Mouse (Mus musculus): ENCODE results near the gene Smg6. TPM values are rescaled to one million over a fixed set of nuclear protein-coding genes. Genes with fewer than 3 reads are reported as not detected.
A peak's percentile ranks its signal among the peaks of the same experiment; 100 is the strongest.
"Not testable (repeated sequence)": the region's sequence is repeated elsewhere in the genome, so short reads cannot be mapped to it uniquely, and the experiment has no call there.

The Smg6 gene
- polyA plus RNA-seq, 1 experiment from 2014 or later: 21.3 TPM

GRCm38 (mm10) chr11:75168590-75169361 lies 243.2 kb downstream of the Smg6 start:
- ATAC-seq (ENCODE audit: low FRiP score, low read depth): no peak
- Histone ChIP-seq H3K9me3 (no peaks in the 10 kb centered on the region), H3K4me2 (replicated peaks) (peak overlapping the region; percentile 89), H3K9ac (peak overlapping the region; percentile 60), H3K27me3 (replicated peaks) (peaks cover 96% of the 10 kb centered on the region), H3K4me3 (peak overlapping the region; percentile 52), H3K36me3 (peaks cover 4% of the 10 kb centered on the region; the same call in 1 of the 2 replicates), H3K4me1 (peaks cover 81% of the 10 kb centered on the region), H3K27ac (peak overlapping the region; percentile 20; the same call in 1 of the 2 replicates)
- 1% methylated on average over 79 of the region's 83 CpGs for WGBS

GRCm38 (mm10) chr11:75169405-75170080 lies 243.9 kb downstream of the Smg6 start, which contains the start of gene Hic1:
Hic1 (minus strand) TSS chr11:75169519.
- H3K4me1 ChIP-seq: peaks cover 85% of the 10 kb centered on the region
- ATAC-seq (ENCODE audit: low FRiP score, low read depth): no peak
- no peaks in the 10 kb centered on the region for H3K36me3 ChIP-seq
- peaks cover 88% of the 10 kb centered on the region for H3K27me3 ChIP-seq (replicated peaks)
- peak within 1 kb of the TSS; percentile 60 for H3K9ac ChIP-seq
- no peaks in the 10 kb centered on the region for H3K9me3 ChIP-seq
- 9% methylated on average over 23 of the region's 23 CpGs for WGBS
- peak within 1 kb of the TSS; percentile 52 for H3K4me3 ChIP-seq
- H3K4me2 ChIP-seq (replicated peaks): peak within 1 kb of the TSS; percentile 89
- H3K27ac ChIP-seq: peak within 1 kb of the TSS; percentile 20; the same call in 1 of the 2 replicates

- H3K4me2 ChIP-seq (replicated peaks): peak overlapping the region; percentile 89
- peaks cover 81% of the 10 kb centered on the region for H3K27me3 ChIP-seq (replicated peaks)
- H3K36me3 ChIP-seq: no peaks in the 10 kb centered on the region
- H3K27ac ChIP-seq: no peak overlapping the region
- H3K9ac ChIP-seq: peak overlapping the region; percentile 38; the same call in 1 of the 2 replicates
- ATAC-seq (ENCODE audit: low FRiP score, low read depth): peak; percentile 18
- under 1% methylated on average over 38 of the region's 38 CpGs for WGBS
- H3K9me3 ChIP-seq: no peaks in the 10 kb centered on the region
- peak overlapping the region; percentile 36 for H3K4me3 ChIP-seq
- peaks cover 83% of the 10 kb centered on the region for H3K4me1 ChIP-seq
These were observed 244.6 kb downstream of the Smg6 start for GRCm38 (mm10) chr11:75170136-75170751.

GRCm38 (mm10) chr11:75171186-75171865 lies 245.7 kb downstream of the Smg6 start:
- WGBS: 7% methylated on average over 17 of the region's 17 CpGs
- Histone ChIP-seq H3K4me2 (replicated peaks) (peak overlapping the region; percentile 85), H3K4me1 (peaks cover 72% of the 10 kb centered on the region)

GRCm38 (mm10) chr11:75172151-75173094 lies 246.8 kb downstream of the Smg6 start:
- no peak overlapping the region for H3K27ac ChIP-seq
- no peak for ATAC-seq (ENCODE audit: low FRiP score, low read depth)

More at GRCm38 (mm10) chr11:75171186-75171865, 245.7 kb downstream of the Smg6 start:
- Histone ChIP-seq H3K4me3 (no peak overlapping the region; the same call in 1 of the 2 replicates), H3K9ac (no peak overlapping the region), H3K36me3 (no peaks in the 10 kb centered on the region), H3K9me3 (no peaks in the 10 kb centered on the region), H3K27me3 (replicated peaks) (peaks cover 70% of the 10 kb centered on the region), H3K27ac (no peak overlapping the region)
- no peak for ATAC-seq (ENCODE audit: low FRiP score, low read depth)

GRCm38 (mm10) chr11:75173095-75173798 lies 247.6 kb downstream of the Smg6 start:
- WGBS: under 1% methylated on average over 66 of the region's 71 CpGs
- H3K27ac ChIP-seq: peak overlapping the region; percentile 62; the same call in 1 of the 2 replicates

More at GRCm38 (mm10) chr11:75172151-75173094, 246.8 kb downstream of the Smg6 start:
- Histone ChIP-seq H3K4me2 (replicated peaks) (peak overlapping the region; percentile 85), H3K36me3 (peaks cover 5% of the 10 kb centered on the region), H3K9me3 (no peaks in the 10 kb centered on the region), H3K4me1 (peaks cover 64% of the 10 kb centered on the region), H3K9ac (peak overlapping the region; percentile 56), H3K4me3 (peak overlapping the region; percentile 68), H3K27me3 (replicated peaks) (peaks cover 59% of the 10 kb centered on the region)
- under 1% methylated on average over 75 of the region's 75 CpGs for WGBS

GRCm38 (mm10) chr11:75173799-75174165 lies 248.2 kb downstream of the Smg6 start:
- 0 out of 2 replicates have a peak overlapping the region, but pooled peaks have one; percentile 62 for H3K27ac ChIP-seq
- peak overlapping the region; percentile 68 for H3K4me3 ChIP-seq
- H3K9ac ChIP-seq: peak overlapping the region; percentile 56
- H3K4me1 ChIP-seq: peaks cover 58% of the 10 kb centered on the region
- H3K9me3 ChIP-seq: no peaks in the 10 kb centered on the region
- peaks cover 46% of the 10 kb centered on the region for H3K27me3 ChIP-seq (replicated peaks)
- ATAC-seq (ENCODE audit: low FRiP score, low read depth): no peak
- H3K4me2 ChIP-seq (replicated peaks): peak overlapping the region; percentile 85
- H3K36me3 ChIP-seq: peaks cover 9% of the 10 kb centered on the region
- whole genome bisulfite sequencing: 2% methylated on average over 15 of the region's 15 CpGs

More at GRCm38 (mm10) chr11:75173095-75173798, 247.6 kb downstream of the Smg6 start:
- Histone ChIP-seq H3K4me2 (replicated peaks) (peak overlapping the region; percentile 85), H3K36me3 (peaks cover 9% of the 10 kb centered on the region), H3K9me3 (no peaks in the 10 kb centered on the region), H3K4me1 (peaks cover 64% of the 10 kb centered on the region), H3K27me3 (replicated peaks) (peaks cover 51% of the 10 kb centered on the region), H3K9ac (peak overlapping the region; percentile 56), H3K4me3 (peak overlapping the region; percentile 68)
- ATAC-seq (ENCODE audit: low FRiP score, low read depth): peak; percentile 64

- peaks cover 50% of the 10 kb centered on the region for H3K4me1 ChIP-seq
- not testable (repeated sequence) for ATAC-seq (ENCODE audit: low FRiP score, low read depth)
- WGBS: 77% methylated on average over 6 of the region's 6 CpGs
These were observed 249.0 kb downstream of the Smg6 start for GRCm38 (mm10) chr11:75174574-75174973.

GRCm38 (mm10) chr11:75178011-75178410 lies 252.4 kb downstream of the Smg6 start:
- Histone ChIP-seq H3K9ac (peak overlapping the region; percentile 73), H3K36me3 (peaks cover 24% of the 10 kb centered on the region), H3K4me1 (peaks cover 21% of the 10 kb centered on the region), H3K4me3 (peak overlapping the region; percentile 76), H3K27ac (0 out of 2 replicates have a peak overlapping the region, but pooled peaks have one; percentile 15), H3K4me2 (replicated peaks) (peak overlapping the region; percentile 85), H3K9me3 (no peaks in the 10 kb centered on the region), H3K27me3 (replicated peaks) (peaks cover 3% of the 10 kb centered on the region)
- WGBS: 51% methylated on average over 12 of the region's 12 CpGs
- no peak for ATAC-seq (ENCODE audit: low FRiP score, low read depth)

More at GRCm38 (mm10) chr11:75174574-75174973, 249.0 kb downstream of the Smg6 start:
- H3K36me3 ChIP-seq; H3K27ac ChIP-seq; H3K9ac ChIP-seq; H3K4me2 ChIP-seq (replicated peaks); H3K4me3 ChIP-seq; H3K9me3 ChIP-seq: not testable (repeated sequence)
- peaks cover 38% of the 10 kb centered on the region for H3K27me3 ChIP-seq (replicated peaks)

- Histone ChIP-seq H3K4me3 (peak within 1 kb of the TSS; percentile 76), H3K4me2 (replicated peaks) (peak within 1 kb of the TSS; percentile 85), H3K4me1 (peaks cover 15% of the 10 kb centered on the region), H3K27ac (peak within 1 kb of the TSS; percentile 57; the same call in 1 of the 2 replicates), H3K36me3 (peaks cover 27% of the 10 kb centered on the region), H3K27me3 (replicated peaks) (no peaks in the 10 kb centered on the region), H3K9me3 (no peaks in the 10 kb centered on the region), H3K9ac (peak within 1 kb of the TSS; percentile 73)
- ATAC-seq (ENCODE audit: low FRiP score, low read depth): peak; percentile 94
- WGBS: under 1% methylated on average over 33 of the region's 33 CpGs
These were observed 253.1 kb downstream of the Smg6 start, which contains the start of gene Ovca2 for GRCm38 (mm10) chr11:75178672-75179208. Ovca2 (minus strand) TSS chr11:75178835.
